Mouse (Mus musculus) kidney, adult 9 months (tissue): ENCODE data around the gene Pid1.

Source experiments
- DNase-seq: peaks from one replicate; pipeline ENCODE4 v3.0.0; 2022

Pid1 gene

GRCm38 (mm10) chr1:84157790-84158189 is 206.2 kb downstream of the Pid1 start:
- no peak for DNase-seq

GRCm38 (mm10) chr1:84155585-84155930 is 208.4 kb downstream of the Pid1 start:
- DNase-seq = no peak

GRCm38 (mm10) chr1:84154725-84155584 is 209.0 kb downstream of the Pid1 start:
- no peak for DNase-seq

GRCm38 (mm10) chr1:84153943-84154342 is 210.0 kb downstream of the Pid1 start:
- DNase-seq = peak; percentile 31

GRCm38 (mm10) chr1:84141561-84141960 is 222.4 kb downstream of the Pid1 start:
- no peak for DNase-seq

GRCm38 (mm10) chr1:84132451-84132850 is 231.5 kb downstream of the Pid1 start:
- no peak for DNase-seq

GRCm38 (mm10) chr1:84131799-84132198 is 232.2 kb downstream of the Pid1 start:
- no peak for DNase-seq

- DNase-seq = peak; percentile 30
Measured at GRCm38 (mm10) chr1:84128510-84128909, 235.5 kb downstream of the Pid1 start.

- no peak for DNase-seq
Measured at GRCm38 (mm10) chr1:84119306-84119705, 244.7 kb downstream of the Pid1 start.

- DNase-seq = no peak
Measured at GRCm38 (mm10) chr1:84106756-84107155, 257.2 kb downstream of the Pid1 start.

GRCm38 (mm10) chr1:84102052-84102451 is 261.9 kb downstream of the Pid1 start:
- peak; percentile 11 for DNase-seq

- no peak for DNase-seq
Measured at GRCm38 (mm10) chr1:84097398-84097797, 266.6 kb downstream of the Pid1 start.

- no peak for DNase-seq
Measured at GRCm38 (mm10) chr1:84093291-84093690, 270.7 kb downstream of the Pid1 start.

GRCm38 (mm10) chr1:84089664-84090063 is 274.3 kb downstream of the Pid1 start:
- DNase-seq = no peak

GRCm38 (mm10) chr1:84087957-84088356 is 276.0 kb downstream of the Pid1 start:
- DNase-seq = no peak

- no peak for DNase-seq
Measured at GRCm38 (mm10) chr1:84087325-84087724, 276.7 kb downstream of the Pid1 start.

- DNase-seq = no peak
Measured at GRCm38 (mm10) chr1:84086486-84086885, 277.5 kb downstream of the Pid1 start.

- DNase-seq = no peak
Measured at GRCm38 (mm10) chr1:84085361-84085760, 278.6 kb downstream of the Pid1 start.

- DNase-seq = no peak
Measured at GRCm38 (mm10) chr1:84079566-84079965, 284.4 kb downstream of the Pid1 start.

- no peak for DNase-seq
Measured at GRCm38 (mm10) chr1:84077023-84077422, 287.0 kb downstream of the Pid1 start.

GRCm38 (mm10) chr1:84056884-84057630 is 306.9 kb downstream of the Pid1 start:
- DNase-seq = no peak

GRCm38 (mm10) chr1:84056306-84056705 is 307.7 kb downstream of the Pid1 start:
- no peak for DNase-seq

- no peak for DNase-seq
Measured at GRCm38 (mm10) chr1:84025746-84026145, 338.2 kb downstream of the Pid1 start.

GRCm38 (mm10) chr1:84012871-84013375 is 351.1 kb downstream of the Pid1 start:
- DNase-seq = no peak
